Mouse (Mus musculus) heart, postnatal 36 days (tissue): ENCODE data around the gene Chst1. TPM values are rescaled to one million over a fixed set of nuclear protein-coding genes. Genes with fewer than 3 reads are reported as not detected.
A peak's percentile ranks its signal among the peaks of the same experiment; 100 is the strongest.

ENCODE experiments used
- DNase-seq, 2 experiments: peaks; one replicate each; pipeline ENCODE4 v3.0.0; 2021 to 2022
- intact Hi-C: fragments of 180-260 bp; cut with DNase I; formaldehyde crosslinking; loops from one replicate; pipeline ENCODE4 v1.15.1; 2025
- total RNA-seq, 2 experiments: library from RNA; stranded (reverse); gene quantifications; 2 replicates each; pipeline ENCODE4 v1.2.3; 2021

The Chst1 gene
- total RNA-seq, 2 experiments from 2014 or later, result 2.6 to 3.3 TPM

GRCm38 (mm10) chr2:92608810-92609581 lies 9.5 kb downstream of the Chst1 start:
- peak; percentile 50 to 59 for DNase-seq
- intact Hi-C loops, result loop anchor here (1.0 to 5.0 kb wide), 4 partner anchors 83 to 201 kb away; no protein-coding TSS in a partner anchor

- intact Hi-C loops, result loop anchor here (1.0 to 5.0 kb wide), 4 partner anchors 82 to 200 kb away; no protein-coding TSS in a partner anchor
- no peak for DNase-seq
Observed at GRCm38 (mm10) chr2:92609704-92610379, 10.3 kb downstream of the Chst1 start.

- DNase-seq, result no peak
- intact Hi-C loops, result no loop called here
Observed at GRCm38 (mm10) chr2:92613645-92614044, 14.1 kb downstream of the Chst1 start.

- intact Hi-C loops, result no loop called here
Observed at GRCm38 (mm10) chr2:92614106-92614505, 14.6 kb downstream of the Chst1 start.

GRCm38 (mm10) chr2:92617077-92617756 lies 17.7 kb downstream of the Chst1 start:
- no peak for DNase-seq
- intact Hi-C loops, result no loop called here

More at GRCm38 (mm10) chr2:92614106-92614505, 14.6 kb downstream of the Chst1 start:
- no peak for DNase-seq

- no peak for DNase-seq
- intact Hi-C loops, result loop anchor here (2.0 kb wide), 1 partner anchor 27 kb away; no protein-coding TSS in a partner anchor
Observed at GRCm38 (mm10) chr2:92618016-92618415, 18.5 kb downstream of the Chst1 start.

- no peak for DNase-seq
- intact Hi-C loops, result no loop called here
Observed at GRCm38 (mm10) chr2:92627633-92628032, 28.1 kb downstream of the Chst1 start.

- intact Hi-C loops, result no loop called here
- DNase-seq, result no peak
Observed at GRCm38 (mm10) chr2:92630799-92631198, 31.3 kb downstream of the Chst1 start.

GRCm38 (mm10) chr2:92632027-92632426 lies 32.5 kb downstream of the Chst1 start:
- intact Hi-C loops, result no loop called here
- DNase-seq, result no peak

- DNase-seq, result no peak
- intact Hi-C loops, result no loop called here
Observed at GRCm38 (mm10) chr2:92640555-92640954, 41.0 kb downstream of the Chst1 start.

GRCm38 (mm10) chr2:92645282-92646037 lies 46.0 kb downstream of the Chst1 start:
- intact Hi-C loops, result loop anchor here (2.0 kb wide), 2 partner anchors 27 to 97 kb away; no protein-coding TSS in a partner anchor
- peak; percentile 59 to 70 for DNase-seq

- no peak for DNase-seq
- intact Hi-C loops, result no loop called here
Observed at GRCm38 (mm10) chr2:92649154-92649801, 49.8 kb downstream of the Chst1 start.

GRCm38 (mm10) chr2:92650428-92650827 lies 50.9 kb downstream of the Chst1 start:
- intact Hi-C loops, result no loop called here
- no peak for DNase-seq

GRCm38 (mm10) chr2:92651294-92651816 lies 51.8 kb downstream of the Chst1 start:
- no peak for DNase-seq
- intact Hi-C loops, result no loop called here

GRCm38 (mm10) chr2:92657189-92657588 lies 57.7 kb downstream of the Chst1 start:
- no peak for DNase-seq
- intact Hi-C loops, result loop anchor here (5.0 kb wide), 1 partner anchor 80 kb away; no protein-coding TSS in a partner anchor

GRCm38 (mm10) chr2:92658293-92659150 lies 59.0 kb downstream of the Chst1 start:
- no peak for DNase-seq
- intact Hi-C loops, result loop anchor here (5.0 kb wide), 1 partner anchor 79 kb away; no protein-coding TSS in a partner anchor

- intact Hi-C loops, result loop anchor here (5.0 kb wide), 1 partner anchor 78 kb away; no protein-coding TSS in a partner anchor
- DNase-seq, result peak in 1 of 2 experiments; percentile 21
Observed at GRCm38 (mm10) chr2:92659491-92660035, 60.1 kb downstream of the Chst1 start.

GRCm38 (mm10) chr2:92662534-92663068 lies 63.1 kb downstream of the Chst1 start:
- intact Hi-C loops, result no loop called here
- no peak for DNase-seq
